Mouse (Mus musculus) induced T-regulatory cell, adult 2 months (primary cell): ENCODE results near the gene Pald1.

Source experiments
- DNase-seq: peaks from one replicate; pipeline ENCODE4 v3.0.0-alpha.2; 2012; ENCODE audit warnings: low read depth

The Pald1 gene

DNA sequence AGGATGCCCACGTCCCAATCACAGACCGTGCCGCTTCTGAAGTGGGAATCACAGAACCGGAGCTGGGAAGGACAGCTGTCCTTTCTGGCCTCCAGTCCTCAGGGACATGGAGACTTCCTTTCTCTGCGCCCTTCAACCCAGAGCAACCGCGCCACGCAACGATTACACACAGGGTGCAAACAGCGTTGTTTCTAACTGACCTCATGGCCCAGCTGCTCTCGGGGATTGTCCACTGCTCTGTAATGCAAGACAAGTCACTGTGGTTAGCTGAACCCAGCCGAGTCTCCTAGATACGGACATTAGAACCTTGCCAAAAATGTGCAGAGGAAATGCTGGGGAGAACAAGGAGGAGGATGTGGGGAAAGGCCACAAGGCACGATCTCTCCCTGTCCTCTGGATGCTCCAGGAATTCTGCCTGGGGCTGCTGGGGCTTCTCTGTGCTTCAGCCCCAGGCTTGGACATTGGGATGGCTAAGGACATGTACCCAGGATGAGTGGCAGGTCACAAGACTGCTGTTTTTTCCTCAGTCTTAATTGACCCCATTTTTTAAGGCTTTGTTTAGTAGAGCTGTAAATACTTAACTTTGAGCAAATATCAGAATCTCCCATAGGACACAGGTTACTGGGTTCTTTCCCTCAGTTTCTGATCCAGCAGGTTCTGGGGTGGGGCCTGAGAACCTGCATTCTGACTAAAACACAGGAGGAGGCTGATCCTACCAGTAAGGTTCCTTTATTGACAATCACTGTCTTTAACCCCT, 105.2 kb downstream of the Pald1 start:
- DNase-seq, result no peak

- no peak for DNase-seq
Measured at GRCm38 (mm10) chr10:61277051-61277450, 106.3 kb downstream of the Pald1 start.

- DNase-seq, result peak; percentile 61
Measured at GRCm38 (mm10) chr10:61275669-61276110, 107.6 kb downstream of the Pald1 start.

GRCm38 (mm10) chr10:61274532-61274931, 108.8 kb downstream of the Pald1 start:
- no peak for DNase-seq

- no peak for DNase-seq
Measured at GRCm38 (mm10) chr10:61273844-61274215, 109.5 kb downstream of the Pald1 start.

GRCm38 (mm10) chr10:61273081-61273843, 110.1 kb downstream of the Pald1 start, which contains the start of gene Adamts14:
Gene Adamts14 (minus strand): TSS chr10:61273438.
- DNase-seq, result no peak

GRCm38 (mm10) chr10:61272631-61273030, 110.7 kb downstream of the Pald1 start:
- DNase-seq, result no peak

GRCm38 (mm10) chr10:61272089-61272626, 111.2 kb downstream of the Pald1 start:
- no peak for DNase-seq
